Mouse (Mus musculus) heart, adult 9 months (tissue): ENCODE results near the gene 1700016D06Rik.
A peak's percentile ranks its signal among the peaks of the same experiment; 100 is the strongest.

ENCODE experiments used
- DNase-seq, 2 experiments: peaks; one replicate each; pipeline ENCODE4 v3.0.0; 2022; ENCODE audit warnings: low spot score in 2 of 2

The 1700016D06Rik gene

DNA sequence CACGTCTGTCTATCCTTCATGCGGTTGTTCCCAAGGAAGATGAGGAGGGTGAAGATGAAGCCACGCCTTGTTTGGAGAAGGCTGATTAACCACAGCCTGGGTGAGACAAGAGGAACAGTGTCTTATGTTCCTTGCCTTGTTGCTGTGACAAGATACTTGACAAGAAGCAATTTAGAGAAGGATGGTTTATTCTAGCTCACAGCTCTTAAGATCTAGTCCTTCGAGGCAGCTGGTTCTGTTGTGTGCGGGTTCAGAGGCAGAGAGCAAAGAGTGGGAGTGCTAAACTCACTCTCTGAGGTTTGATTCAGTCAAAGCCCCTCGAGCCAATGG lies at the start of gene 1700016D06Rik:
TSS of gene 1700016D06Rik (minus strand) at position 31 of the 330 bp plus-strand sequence.
- no peak for DNase-seq

DNA sequence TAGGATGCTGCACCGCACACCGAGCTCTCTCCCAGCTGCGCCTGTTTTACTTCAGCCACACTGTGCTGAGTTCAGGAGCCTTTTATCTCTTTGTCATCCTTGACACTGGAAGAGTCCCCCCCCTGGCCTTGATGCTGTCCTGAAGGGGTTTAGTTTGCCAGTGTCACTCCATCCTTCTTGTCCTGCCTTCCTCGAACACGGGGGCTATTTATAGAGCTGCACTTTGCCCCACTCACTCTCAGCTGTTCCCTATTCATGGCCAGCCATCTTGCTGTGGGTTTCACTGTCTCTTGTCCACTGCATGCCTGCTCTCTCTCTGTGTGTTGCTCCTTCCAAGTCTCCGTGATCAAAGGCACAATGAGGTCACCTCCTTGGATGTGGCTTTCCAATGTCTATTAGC lies 48.6 kb upstream of the 1700016D06Rik start:
- DNase-seq, result no peak

GRCm38 (mm10) chr8:11746850-11747600 lies 46.2 kb upstream of the 1700016D06Rik start:
- DNase-seq, result peak; percentile 33 to 35

- DNase-seq, result no peak
Observed at GRCm38 (mm10) chr8:11743580-11743979, 42.7 kb upstream of the 1700016D06Rik start.

- no peak for DNase-seq
Observed at GRCm38 (mm10) chr8:11740857-11741256, 40.0 kb upstream of the 1700016D06Rik start.

DNA sequence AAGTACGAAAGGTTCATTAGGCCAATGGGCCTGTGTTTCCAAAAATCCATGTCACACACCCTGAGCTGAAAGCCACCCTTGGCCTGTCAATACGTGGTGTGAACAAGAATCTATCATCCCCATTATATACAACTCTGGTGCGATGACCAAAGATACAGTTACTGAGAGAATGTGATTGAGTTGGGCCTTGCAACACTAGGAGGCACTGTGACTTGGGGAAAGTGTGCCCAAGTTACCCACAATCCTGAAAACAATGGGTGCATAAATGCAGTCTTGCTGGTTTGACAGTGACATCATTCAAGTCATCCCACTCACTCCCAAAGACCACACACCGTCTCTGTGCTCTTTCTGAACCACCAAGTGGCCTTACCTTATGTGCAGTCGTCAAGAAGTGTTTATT lies 38.2 kb upstream of the 1700016D06Rik start:
- DNase-seq, result no peak

DNA sequence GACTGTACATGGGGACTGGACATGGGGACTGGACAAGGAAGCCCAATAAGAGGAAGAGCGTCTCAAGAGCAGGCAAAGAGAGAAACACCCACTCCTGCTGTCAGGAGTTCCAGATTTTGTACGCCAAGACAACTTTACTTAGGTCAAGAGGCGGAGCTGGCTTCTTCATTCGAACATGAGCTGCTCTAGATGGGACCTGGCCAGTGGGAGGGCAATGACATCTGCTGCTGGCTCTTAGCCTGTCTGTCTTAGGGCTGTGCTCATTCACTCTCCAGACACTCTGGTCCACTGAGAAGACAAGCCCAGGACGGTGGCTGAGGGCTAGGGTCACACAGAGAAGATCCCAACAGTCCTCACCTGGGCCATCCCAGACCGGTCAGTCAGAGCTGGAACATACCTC lies 36.2 kb upstream of the 1700016D06Rik start:
- DNase-seq, result no peak

- no peak for DNase-seq
Observed at GRCm38 (mm10) chr8:11735672-11736235, 34.9 kb upstream of the 1700016D06Rik start.

DNA sequence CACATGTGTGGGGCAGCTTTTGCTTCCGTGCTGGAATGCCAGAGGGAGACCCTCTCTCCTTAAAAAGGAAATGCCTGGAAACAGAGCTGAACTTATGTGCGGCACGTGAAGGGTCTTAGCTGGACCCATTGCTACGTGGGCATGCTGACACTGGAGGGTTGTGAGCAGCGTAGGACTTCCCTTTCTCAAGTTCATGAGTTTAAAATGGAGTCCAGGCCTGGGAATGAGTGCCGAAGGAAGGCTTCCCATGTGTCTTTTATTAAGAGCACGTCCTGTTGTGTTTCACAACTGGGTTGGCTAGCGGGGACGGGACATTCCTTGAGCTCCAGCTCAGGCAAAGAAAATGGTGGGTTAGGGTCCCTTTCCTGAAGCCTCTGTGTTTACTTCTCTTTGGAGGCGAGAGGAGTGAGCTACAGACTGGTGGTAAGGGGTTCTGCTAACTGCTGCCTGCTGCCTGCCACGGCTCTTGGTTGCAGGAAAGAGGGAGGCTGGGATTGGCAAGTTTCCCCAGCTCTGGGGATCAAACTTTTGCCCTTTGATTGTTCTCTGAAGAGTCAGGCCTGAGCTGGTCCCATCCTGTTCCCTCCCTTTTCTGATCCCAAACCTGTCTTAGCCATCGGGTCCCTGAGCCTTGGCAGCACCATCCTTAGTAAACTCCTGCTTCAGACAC lies 29.5 kb upstream of the 1700016D06Rik start:
- no peak for DNase-seq

- DNase-seq, result no peak
Observed at GRCm38 (mm10) chr8:11728482-11729295, 27.8 kb upstream of the 1700016D06Rik start.

GRCm38 (mm10) chr8:11727651-11728481 lies 27.0 kb upstream of the 1700016D06Rik start, which contains the start of gene Arhgef7:
Gene Arhgef7, plus strand, starts transcription at chr8:11727721.
- peak in 1 of 2 experiments; percentile 32 for DNase-seq

DNA sequence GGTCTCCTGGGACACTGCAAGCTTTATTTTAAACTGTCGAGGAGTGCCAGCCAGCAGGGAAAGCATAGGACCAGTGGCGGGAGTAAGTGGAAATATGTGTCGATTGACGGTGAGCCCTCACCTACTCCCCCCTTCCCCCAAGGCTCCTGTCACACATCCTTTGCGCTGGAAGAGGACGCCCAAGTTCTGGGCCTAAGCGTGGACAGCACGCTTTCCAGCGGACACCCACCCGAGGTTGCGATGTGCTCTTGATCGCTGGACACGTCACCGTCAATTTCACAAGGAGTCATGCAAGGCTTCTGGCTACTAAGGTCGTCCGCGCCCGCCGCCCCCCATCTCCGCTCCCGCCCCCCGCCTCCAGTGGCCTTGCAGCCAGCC lies 26.4 kb upstream of the 1700016D06Rik start:
- peak in 1 of 2 experiments; percentile 21 for DNase-seq

DNA sequence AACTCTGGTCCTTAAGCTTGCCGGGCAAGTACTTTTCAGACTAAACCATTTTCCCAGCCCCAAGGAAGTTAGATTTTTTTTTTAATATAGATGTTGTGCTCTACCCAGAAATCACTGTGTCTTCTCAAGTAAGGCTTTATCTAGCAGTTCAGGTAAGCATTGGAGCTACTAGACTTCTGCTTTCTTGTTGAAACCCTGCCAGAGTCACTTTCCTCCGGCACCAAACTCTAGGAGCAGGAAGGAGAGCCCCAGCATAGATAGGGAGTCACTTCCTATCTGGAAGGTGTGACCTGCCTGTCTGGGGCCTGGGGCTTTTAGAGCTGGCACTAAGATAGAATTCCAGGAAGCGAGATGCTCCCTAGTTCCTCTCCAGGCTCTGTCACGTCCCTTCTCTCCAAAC lies 16.3 kb upstream of the 1700016D06Rik start:
- DNase-seq, result no peak

DNA sequence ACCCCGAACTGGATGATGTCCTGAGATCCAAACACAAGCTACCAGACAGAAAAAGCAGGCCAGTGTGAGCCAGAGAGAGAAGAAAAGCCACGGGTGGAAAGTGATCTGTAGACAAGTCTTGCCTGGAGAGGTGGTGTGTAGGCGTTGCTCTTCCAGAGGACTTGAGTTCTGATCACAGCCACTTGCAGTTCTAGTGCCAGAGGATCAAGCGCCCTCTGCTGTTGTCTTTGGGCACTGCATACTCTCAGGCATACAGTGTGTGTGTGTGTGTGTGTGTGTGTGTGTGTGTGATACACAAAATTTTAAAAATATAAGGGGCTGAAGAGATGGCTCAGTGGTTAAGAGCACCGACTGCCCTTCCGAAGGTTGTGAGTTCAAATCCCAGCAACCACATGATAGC lies 11.4 kb upstream of the 1700016D06Rik start:
- DNase-seq, result no peak

GRCm38 (mm10) chr8:11710415-11710814 lies 9.6 kb upstream of the 1700016D06Rik start:
- DNase-seq, result no peak

- DNase-seq, result no peak
Observed at GRCm38 (mm10) chr8:11709542-11709941, 8.7 kb upstream of the 1700016D06Rik start.

- DNase-seq, result no peak
Observed at GRCm38 (mm10) chr8:11708815-11709214, 8.0 kb upstream of the 1700016D06Rik start.

GRCm38 (mm10) chr8:11707701-11708100 lies 6.8 kb upstream of the 1700016D06Rik start:
- DNase-seq, result no peak

- DNase-seq, result peak; percentile 72 to 77
Observed at GRCm38 (mm10) chr8:11705818-11706217, 5.0 kb upstream of the 1700016D06Rik start.

DNA sequence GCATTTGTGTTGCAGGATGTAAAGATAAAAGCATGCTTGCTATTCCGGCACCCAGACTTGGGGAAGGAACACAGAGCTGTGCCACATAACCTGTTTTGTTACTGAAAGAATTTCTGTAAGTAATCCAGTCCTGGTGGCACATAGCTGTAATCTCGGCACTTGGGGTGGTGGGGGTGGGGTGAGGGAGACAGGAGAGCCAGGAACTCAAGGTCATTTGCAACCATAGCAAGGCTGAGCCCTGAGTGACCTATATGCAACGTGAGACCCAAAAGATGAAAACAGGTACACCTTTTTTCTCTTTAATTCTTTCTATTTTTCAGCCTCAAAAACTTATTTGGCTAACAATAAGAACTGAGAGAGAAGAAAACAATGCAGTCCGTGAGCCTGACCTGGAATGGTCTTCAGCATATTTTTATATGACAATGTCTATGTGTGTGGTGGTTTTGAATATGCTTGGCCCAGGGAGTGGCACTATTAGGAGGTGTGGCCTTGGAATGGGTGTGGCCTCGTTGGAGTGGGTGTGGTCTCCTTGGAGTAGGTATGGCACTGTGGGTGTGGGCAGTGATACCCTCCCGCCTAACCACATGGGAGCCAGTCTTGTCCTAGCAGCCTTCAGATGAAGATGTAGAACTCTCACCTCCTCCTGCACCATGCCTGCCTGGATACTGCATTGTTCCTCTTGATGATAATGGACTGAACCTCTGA lies 4.0 kb upstream of the 1700016D06Rik start:
- DNase-seq, result no peak

GRCm38 (mm10) chr8:11703789-11704188 lies 2.9 kb upstream of the 1700016D06Rik start:
- no peak for DNase-seq
